Mouse (Mus musculus) gonadal fat pad, adult 2 months (tissue): ENCODE measurements around the gene Aldoc. TPM values are rescaled to one million over a fixed set of nuclear protein-coding genes. Genes with fewer than 3 reads are reported as not detected.
A peak's percentile ranks its signal among the peaks of the same experiment; 100 is the strongest.
"Not testable (repeated sequence)": the region's sequence is repeated elsewhere in the genome, so short reads cannot be mapped to it uniquely, and the experiment has no call there.

Source experiments
- DNase-seq: peaks from one replicate; pipeline ENCODE4 v3.0.0-alpha.2; 2012; ENCODE audit warnings: low read depth
- polyA plus RNA-seq: library from polyadenylated mRNA; depleted of rRNA; stranded (reverse); fragments of >200 nt; gene quantifications from 2 replicates; pipeline ENCODE4 v1.2.3, GENCODE M21; 2012; rRNA removed

Gene Aldoc
- polyA plus RNA-seq = 34.4 and 59.8 TPM in 2 replicates

DNA sequence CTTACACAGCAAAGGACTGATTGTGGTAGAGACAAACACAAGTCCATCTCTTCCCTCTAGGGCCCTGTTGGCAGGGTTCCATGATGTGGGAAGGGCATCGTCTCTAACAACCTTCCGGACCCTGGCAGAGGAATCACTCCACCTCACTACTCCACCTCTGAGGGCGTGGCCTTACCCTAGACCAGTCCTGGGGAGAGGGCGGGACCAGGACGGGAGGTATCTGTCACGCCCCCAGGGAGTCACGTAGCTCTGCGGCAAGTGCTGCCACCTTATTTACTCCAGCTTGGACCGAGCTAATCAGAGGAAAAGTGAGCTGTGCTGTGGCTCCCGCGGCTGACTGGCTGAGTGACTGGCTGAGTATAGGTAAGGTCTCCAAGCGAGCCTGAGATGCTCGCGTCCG lies at the start of gene Aldoc:
TSS of gene Aldoc (plus strand) at position 109 of the 400 bp plus-strand sequence.
- DNase-seq = peak; percentile 58

DNA sequence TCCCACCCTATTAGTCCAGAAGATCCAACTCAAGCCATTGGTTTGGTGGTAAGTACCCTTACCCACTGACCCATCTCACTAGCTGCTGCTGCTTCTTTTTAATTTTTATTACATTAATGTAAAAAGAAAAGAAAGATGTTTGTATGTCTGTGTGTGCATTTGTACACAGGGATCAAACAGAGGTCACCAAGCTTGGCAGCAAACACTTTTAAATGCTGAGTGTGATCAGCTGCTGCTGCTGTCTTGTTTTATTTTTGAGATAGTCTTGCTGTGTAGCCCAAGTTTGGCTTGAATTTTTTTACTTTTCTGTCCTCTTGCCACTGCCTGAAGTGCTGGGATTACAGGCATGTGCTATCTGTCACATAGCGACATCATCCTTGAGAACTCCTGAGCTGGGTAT lies 47.2 kb upstream of the Aldoc start:
- no peak for DNase-seq

DNA sequence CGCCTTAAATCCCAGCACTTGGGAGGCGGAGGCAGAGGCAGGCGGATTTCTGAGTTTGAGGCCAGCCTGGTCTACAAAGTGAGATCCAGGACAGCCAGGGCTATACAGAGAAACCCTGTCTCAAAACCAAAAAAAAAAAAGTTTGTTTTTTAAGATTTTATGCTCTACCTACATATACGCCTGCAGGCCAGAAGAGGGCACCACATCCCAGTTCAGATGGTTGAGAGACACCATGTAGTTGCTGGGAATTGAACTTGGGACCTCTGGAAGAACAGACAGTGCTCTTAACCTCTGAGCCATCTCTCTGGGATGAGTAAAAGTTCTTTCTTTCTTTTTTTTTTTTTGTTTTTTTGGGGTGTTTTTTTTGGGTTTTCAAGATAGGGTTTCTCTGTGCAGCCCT lies 46.6 kb upstream of the Aldoc start:
- DNase-seq = not testable (repeated sequence)

DNA sequence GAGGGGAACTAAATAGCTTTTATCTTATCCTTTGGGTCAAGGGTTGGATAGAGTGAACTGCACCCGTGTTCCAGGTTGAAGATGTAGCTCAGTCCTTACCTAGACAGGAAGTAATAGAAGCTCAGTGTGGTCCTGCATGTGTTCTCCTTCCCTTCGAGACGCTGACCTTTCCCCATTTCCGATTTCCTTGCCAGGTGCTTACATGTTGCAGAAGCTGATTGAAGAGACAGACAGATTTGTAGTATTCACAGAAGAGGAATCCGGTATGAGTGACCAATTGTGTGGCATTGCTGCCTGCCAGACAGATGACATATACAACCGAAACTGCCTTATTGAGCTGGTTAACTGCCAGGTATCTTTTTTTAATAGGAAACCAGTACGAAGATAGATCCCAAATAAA lies 43.9 kb upstream of the Aldoc start:
- DNase-seq = no peak

DNA sequence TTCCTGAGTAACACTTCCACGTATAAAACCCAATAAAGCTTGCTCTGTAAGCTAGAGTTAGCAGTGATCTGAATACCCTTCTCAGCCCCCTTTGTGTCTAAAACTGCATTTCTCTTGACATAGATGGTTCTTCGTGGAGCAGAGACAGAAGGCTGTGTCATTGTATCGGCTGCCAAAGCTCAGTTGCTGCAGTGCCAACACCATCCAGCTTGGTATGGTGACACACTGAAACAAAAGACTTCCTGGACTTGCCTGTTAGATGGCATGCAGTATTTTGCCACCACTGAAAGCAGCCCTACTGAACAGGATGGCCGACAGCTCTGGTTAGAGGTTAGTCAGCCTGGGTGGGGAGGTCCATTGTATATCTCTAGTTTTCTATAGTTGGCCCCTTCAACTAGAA lies 43.2 kb upstream of the Aldoc start:
- no peak for DNase-seq

DNA sequence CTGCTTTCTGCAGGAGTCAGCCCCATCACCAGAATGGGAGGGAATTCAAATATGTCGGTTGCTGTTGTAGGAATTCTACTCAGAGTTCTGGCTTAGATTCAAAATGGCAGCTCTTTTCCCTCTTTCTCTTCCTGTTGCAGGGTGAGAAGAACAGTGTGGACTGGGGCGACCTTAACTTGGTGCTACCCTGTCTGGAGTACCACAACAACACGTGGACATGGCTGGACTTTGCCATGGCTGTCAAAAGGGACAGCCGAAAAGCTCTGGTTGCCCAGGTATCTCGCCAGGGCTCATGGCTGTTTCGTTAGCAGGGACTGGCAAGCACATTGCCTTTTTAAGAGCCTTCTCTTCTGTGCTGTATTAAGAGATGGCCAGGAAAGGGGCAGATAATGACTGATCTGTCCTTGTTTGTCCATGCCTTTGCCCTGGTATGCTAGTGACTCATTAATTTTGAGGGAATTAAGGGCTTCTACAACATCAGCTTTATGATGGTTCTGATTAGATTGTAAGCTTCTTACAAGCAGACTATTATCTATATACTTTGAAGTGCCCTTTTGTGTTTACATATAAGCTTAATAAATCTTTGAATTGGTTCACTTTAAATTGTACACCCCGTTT lies 33.5 kb upstream of the Aldoc start:
- no peak for DNase-seq

DNA sequence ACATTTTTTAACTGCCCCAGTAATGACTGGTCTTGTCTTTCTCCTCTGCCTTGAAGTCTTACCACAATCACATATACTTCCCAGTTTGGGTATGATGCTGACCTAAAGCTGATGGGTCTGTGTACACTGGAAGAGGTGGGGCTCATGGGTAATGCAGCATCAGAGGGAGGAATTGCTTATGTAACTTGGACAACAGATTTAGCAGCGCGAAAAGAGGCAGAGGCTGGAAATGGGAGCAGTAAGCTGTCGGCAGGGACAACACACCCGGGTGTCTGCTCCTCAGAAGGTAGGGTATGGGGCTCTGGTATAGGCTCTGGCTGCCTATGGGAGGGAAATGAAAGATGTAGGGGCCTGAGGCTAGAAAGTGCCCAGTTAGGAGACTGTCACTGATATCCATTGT lies 32.1 kb upstream of the Aldoc start, which contains the start of gene BC030499:
TSS of gene BC030499 (plus strand) at position 188 of the 400 bp plus-strand sequence.
- no peak for DNase-seq

DNA sequence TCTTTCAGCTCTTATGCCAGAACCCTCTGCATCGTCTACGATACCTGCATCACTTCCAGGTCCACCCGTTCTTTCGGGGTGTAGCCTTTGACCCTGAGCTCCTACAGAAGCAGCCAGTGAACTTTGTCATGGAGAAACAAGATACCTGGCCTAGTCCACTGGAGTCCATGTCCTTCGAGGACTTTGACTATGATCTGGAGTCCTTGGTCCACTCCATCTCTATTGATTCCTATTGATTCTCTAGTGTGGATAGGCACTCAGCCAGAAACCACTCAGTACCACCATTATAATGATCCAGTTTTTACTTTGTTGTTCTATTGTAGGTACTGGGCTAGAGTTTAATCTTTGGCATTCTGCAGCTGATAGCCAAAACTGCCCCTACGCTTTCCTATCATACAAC lies 28.2 kb upstream of the Aldoc start:
- DNase-seq = no peak

DNA sequence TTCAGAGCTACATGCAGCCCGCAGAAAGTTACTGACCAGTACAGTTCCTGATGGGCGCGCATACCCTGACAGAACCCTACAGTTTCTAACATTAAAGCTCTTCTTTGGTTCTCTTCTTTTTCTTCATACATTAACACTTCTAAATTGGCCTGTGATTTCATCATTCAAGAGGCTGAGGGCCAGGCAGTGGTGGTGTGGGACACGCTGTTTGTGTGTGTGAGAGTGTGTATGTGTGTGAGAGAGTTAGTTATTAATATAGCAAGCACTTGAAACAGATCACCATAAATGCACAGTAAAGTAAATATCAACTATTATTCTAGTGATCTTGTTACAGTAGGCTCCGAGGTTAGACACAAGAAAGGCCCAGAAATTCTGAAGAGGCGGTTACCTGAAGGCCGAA lies 21.9 kb upstream of the Aldoc start:
- no peak for DNase-seq

DNA sequence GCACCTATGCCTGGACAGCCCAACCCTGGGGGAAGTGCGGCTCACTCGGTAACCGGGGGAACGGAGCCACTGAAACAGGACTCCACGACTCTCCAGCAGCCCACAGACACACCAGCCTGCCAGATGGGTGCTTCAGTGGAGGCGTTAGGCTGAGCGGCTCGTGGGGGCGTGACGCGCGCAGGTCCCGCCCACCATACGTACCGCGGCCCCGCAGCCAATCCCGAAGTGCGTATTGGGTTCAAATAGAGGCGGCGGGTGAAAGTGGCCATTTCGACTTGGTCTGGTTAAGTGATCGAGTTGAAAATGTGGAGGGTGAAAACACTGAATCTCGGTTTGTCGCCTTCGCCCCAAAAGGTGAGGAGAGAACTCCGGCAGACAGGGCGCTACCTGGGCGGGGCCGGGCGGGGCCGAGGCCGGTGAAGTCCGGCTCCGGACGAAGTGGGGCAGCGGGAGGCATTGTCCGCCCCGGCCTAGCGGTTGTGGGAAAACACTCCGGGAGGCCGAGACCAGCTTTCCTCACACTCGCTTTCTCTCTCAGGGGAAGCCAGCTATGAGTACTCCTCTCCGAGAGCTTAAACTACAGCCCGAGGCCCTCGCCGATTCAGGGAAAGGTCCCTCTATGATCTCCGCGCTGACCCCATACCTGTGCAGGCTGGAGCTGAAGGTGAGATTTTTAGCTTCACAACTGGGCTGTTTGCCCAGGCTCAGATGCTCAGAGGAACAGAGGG lies 21.2 kb upstream of the Aldoc start, which contains the start of gene Spag5:
TSS of gene Spag5 (plus strand) at position 173 of the 728 bp plus-strand sequence.
- DNase-seq = peak; percentile 36

DNA sequence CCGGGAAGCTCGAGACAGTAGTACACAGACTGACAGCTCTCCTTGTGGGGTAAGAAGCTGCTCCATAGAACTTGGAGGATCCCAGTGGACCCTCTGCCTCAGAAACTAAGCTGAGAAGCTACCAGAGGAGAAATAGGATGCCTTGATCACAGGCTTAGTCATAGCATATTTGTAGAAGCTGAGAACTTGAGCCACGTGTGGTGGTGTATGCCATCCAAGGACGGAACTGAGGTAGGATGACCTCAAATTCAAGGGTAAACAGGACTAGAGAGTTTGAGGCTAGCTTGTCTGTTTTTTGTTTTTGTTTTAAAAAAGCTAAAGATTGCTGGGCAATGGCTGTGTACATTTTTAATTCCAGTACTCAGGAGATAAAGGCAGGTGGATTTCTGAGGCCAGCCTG lies 17.5 kb upstream of the Aldoc start:
- DNase-seq = no peak

DNA sequence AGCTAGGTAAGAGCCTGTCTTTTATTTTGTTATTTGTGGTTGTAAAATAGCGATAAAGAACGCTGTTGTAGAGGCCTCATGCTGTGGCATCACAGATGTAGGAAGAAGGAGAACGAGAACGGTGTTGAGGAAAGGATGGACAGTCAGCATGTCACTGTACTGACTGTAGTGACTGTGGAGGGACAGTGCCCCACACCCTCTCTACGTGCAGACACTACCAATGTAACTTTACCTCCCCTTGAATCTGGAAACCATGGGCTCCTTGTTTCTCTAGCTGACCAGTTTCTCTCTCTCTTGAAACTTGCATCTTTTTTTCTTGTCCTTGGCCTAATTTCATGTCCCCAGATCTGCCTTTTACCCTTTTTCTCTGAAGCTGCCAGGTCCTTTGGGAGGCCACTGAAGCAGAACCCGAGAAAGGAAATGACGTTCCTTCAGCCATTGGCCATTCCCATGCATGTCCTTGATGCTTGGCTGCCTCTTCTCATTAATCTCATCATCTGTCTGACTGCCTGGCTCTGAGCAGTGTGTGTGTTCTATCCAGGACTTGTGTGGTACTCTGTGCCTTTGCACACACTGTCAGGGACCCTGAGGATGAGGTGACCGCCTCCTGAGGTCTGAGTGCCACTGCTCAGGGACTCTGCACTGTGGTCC lies 11.8 kb upstream of the Aldoc start:
- no peak for DNase-seq

DNA sequence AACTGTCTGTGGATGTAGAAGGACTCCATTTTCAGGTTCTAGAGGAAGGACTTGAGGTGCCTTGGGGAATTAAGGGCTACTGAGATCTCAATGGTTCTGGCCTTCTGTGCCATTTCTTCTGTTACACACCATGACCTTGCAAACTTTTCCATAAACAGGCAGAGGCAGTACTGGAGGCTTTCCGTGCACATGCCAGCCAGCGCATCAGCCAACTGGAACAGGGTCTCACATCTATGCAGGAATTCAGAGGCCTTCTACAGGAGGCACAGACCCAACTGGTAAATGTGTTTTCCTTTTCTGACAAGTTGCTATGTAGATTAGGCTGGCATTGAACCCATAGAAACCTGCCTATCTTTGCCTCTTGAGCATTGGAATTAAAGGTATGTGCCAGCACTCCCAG lies 9.1 kb upstream of the Aldoc start:
- DNase-seq = no peak

DNA sequence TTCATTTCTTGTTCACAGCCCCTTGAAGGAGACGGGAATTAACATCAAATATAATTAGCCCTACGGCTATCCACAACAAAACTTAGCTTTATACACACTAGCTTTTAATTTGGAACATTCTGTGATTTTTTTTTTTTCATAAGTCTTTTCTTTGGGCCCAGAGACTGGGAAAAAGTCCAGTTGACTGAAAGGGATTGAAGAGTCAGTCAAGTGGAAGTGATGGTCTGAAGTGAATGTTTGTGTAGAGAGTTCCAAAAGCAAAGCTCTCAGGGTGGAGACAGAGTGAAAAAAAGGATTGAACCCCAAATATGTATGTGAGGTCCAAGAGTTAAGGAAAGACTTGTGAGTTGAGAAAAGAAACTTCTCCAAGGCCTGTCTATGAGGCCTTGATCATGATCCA lies 4.4 kb upstream of the Aldoc start:
- no peak for DNase-seq

DNA sequence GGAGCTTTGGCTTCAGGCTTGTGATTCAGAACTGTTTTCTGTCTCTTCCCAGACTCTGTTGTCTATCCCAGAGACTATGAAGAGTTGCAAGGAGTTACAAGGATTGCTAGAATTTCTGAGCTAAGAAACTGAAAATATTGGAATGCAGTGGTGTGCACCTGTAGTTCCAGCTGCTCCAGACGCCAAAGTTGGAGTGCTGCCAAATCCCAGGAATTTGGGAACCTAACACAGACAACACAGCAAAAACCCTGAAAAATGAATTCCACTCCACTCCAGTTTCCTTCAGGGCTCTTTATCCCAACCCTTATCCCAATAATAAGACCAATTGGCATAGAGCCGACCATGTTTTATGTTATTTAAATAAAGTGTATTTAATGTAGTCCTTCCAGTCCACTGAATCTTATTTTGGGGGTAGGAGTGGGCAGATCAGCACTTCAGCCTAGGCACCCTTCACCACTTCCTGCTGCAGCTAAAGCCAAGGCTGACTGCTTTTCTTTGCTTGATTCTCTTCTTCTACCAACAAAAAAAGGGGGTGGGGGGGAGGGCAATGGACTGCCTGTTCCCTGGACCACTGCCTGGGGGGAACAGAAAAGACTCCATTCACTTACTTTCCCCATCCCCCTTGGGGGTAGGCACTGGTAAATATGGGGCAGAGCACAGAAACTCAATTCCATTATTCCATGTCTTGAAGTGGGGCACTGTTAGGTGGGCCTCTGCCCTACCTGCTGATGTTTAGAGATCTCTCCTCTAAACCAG lies 514 bp upstream of the Aldoc start:
- no peak for DNase-seq

DNA sequence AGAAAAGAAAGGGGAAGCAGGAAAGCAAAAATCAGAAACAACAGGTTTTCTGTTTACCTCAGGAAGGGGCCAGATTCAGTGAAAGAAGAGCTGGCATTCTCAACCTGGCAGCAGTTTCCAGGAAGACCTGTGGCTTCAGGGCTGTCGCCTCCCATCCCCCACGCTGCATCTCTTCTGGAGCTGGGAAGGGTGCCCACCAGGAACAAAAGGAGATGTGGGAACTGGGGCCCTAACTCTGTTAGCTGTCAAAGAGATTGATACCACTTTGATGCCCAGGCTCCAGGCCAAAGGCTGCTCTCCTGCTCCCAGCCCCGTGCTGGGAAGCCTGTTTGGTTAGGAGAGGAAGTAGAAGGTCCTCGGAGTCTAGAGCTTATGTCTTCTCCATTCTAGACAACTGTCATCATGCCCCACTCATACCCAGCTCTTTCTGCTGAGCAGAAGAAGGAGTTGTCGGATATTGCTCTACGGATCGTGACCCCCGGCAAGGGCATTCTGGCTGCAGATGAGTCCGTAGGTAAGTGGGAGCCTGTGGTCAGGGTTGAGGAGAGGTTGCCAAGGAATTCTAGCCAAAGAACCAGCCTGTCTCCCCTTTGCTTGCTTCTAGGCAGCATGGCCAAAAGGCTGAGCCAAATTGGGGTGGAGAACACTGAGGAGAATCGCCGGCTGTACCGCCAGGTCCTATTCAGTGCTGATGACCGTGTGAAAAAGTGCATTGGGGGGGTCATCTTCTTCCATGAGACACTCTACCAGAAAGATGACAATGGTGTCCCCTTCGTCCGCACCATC lies 1.4 kb downstream of the Aldoc start:
- no peak for DNase-seq

DNA sequence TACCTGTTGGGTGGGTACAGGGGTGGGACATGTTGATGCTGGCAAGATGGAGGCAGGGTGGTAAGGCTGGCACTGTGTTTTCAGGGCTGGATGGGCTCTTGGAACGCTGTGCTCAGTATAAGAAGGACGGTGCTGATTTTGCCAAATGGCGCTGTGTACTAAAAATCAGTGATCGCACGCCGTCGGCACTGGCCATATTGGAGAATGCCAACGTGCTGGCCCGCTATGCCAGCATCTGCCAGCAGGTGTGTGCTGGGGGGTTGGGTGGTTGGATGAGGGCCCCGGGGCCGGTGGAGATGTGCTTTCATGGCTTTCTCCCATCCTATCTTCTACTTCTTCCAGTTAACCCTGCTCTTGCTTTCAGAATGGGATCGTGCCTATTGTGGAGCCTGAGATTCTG lies 2.2 kb downstream of the Aldoc start:
- no peak for DNase-seq

DNA sequence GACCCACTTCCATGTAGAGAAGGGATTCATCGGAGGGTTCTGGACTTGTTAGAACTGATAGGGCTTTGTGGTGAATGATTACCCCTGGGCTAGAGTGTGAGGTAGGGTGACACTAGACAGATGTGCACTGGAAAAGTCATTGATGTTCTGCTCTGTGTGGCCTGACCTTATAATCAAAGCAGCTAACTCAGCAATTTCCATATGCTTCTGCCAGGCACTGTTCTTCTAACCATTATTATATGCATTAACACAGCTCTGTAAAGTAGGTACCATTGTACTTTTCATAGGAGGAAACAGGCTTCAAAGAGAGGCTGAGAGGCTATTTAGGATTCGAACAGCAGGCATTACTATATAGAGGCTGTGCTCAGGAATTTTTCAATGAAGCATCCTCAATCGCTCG lies 4.4 kb downstream of the Aldoc start:
- DNase-seq = no peak

DNA sequence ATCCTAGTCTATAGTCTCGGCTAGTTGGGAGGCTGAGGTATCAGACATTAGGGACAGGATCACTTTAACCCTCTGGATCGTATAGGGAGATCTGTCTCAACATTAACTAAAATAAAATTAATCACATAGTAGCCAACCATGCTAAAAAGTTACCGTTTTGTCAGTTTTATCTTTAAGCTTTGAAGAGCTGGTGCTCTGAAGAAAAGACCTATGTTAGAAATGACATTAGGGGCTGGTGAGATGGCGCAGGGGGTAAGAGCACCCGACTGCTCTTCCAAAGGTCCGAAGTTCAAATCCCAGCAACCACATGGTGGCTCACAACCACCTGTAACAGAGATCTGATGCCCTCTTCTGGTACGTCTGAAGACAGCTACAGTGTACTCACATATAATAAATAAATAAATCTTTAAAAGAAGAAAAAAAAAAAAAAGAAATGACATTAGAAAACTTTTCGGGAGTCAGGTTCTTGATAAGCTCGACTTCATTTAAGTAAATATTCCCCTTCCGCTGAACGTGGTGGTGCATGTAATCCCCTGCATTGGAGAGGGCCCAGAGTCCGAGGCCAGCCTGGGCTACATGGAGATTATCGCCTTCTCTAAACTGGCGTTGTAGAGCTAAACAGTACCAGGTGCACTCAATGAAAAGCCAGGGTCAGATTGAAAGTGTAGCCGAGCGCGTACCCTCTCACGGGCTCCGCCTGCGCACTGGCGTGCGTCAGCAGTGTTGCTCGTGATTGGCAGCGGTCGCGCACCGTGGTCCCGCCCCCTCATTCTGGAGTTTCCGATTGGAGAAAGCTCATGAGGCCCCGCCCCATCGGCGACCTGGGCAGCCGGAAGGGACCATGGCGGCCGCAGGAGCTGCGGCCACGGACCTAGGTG lies 5.1 kb downstream of the Aldoc start, which contains the start of gene Pigs:
TSS of gene Pigs (plus strand) at position 782 of the 878 bp plus-strand sequence.
- peak; percentile 40 for DNase-seq

DNA sequence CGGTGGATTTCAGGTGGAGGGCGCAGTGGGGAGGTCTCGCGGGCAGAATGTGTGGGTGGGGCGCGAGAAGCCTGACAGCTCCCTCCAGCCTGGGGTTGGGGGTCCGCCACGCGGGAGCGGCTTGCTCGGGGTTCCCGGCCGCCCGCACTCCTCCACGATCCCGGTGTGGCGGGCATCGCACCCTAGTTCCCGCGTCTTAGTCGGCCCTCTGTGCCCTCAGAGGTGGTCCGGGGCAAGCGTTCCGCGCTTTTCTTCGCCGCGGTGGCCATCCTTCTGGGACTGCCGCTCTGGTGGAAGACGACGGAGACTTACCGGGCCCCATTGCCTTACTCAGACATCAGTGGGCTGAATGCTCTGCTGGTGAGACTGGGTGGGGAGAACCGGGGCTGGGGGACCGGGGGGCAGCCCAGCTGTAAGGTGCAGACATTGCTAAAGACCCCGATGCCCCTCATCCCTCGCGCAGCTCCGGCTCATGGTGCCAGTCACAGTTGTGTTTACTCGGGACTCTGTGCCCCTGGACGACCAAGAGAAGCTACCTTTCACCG lies 5.8 kb downstream of the Aldoc start:
- no peak for DNase-seq
